Mouse (Mus musculus) liver, embryonic 14.5 days (tissue): ENCODE measurements at regions not wholly inside any gene's neighbourhood (a gene's known extent, or its start where the extent isn't known, plus 50 kb on each side); places are given as distances from the start of the nearest gene placed in this dataset.

ENCODE experiments used
- ATAC-seq: fragments of 200-750 bp; cut with Nextera tagmentation; 2 replicates; pipeline ENCODE4 v1.8.0; 2017; ENCODE audit warnings: moderate number of reproducible peaks, mild to moderate bottlenecking, moderate library complexity; ENCODE audit not compliant: insufficient read depth
- DNase-seq, 3 experiments: peaks; one replicate each; pipeline ENCODE4 v3.0.0-alpha.2; 2012 to 2013; ENCODE audit warnings: low read depth in 3 of 3, low spot score in 3 of 3
- H3K27ac ChIP-seq: fragments of 300-500 bp; sonication (generic); 2 replicates; pipeline ENCODE4 v1.5.1; 2014; ENCODE audit warnings: moderate library complexity, mild to moderate bottlenecking, control low read depth, inconsistent platforms
- H3K27me3 ChIP-seq: fragments of 300-500 bp; sonication (generic); 2 replicates; pipeline ENCODE4 v1.6.1; 2014; ENCODE audit warnings: mild to moderate bottlenecking, low read length, moderate library complexity; ENCODE audit not compliant: control insufficient read depth, insufficient read depth
- H3K36me3 ChIP-seq: fragments of 300-500 bp; sonication (generic); replicated peaks from 2 replicates; pipeline ENCODE4 v1.6.1; 2014; ENCODE audit warnings: low read depth; ENCODE audit not compliant: control insufficient read depth, insufficient read depth
- H3K4me1 ChIP-seq, 2 experiments: fragments of 200-500 bp in 1 of 2; fragments of 300-500 bp in 1 of 2; sonication (generic) in 1 of 2; replicated peaks; 2 replicates each; pipeline ENCODE4 v1.6.1; 2012 to 2014; ENCODE audit warnings: antibody characterized with exemption in 1 of 2, inconsistent platforms in 1 of 2, low read length in 1 of 2; ENCODE audit not compliant: control insufficient read depth in 2 of 2, insufficient read depth in 2 of 2
- H3K4me2 ChIP-seq: fragments of 300-500 bp; sonication (generic); 2 replicates; pipeline ENCODE4 v1.6.1; 2014; ENCODE audit warnings: low read depth, mild to moderate bottlenecking, control low read depth, moderate library complexity
- H3K4me3 ChIP-seq, 2 experiments: fragments of 200-500 bp in 1 of 2; fragments of 300-500 bp in 1 of 2; sonication (generic) in 1 of 2; 2 replicates each; pipeline ENCODE4 v1.5.1; 2012 to 2014; ENCODE audit warnings: low read depth in 2 of 2, low read length in 2 of 2, mild to moderate bottlenecking in 2 of 2, control low read depth in 1 of 2, inconsistent platforms in 1 of 2, moderate library complexity in 1 of 2; ENCODE audit not compliant: insufficient read depth in 1 of 2
- H3K9ac ChIP-seq: fragments of 300-500 bp; sonication (generic); replicated peaks from 2 replicates; pipeline ENCODE4 v1.6.1; 2014; ENCODE audit warnings: mild to moderate bottlenecking, control low read depth, moderate library complexity
- H3K9me3 ChIP-seq: fragments of 300-500 bp; sonication (generic); 2 replicates; pipeline ENCODE4 v1.6.1; 2016; ENCODE audit warnings: low read length, mixed read lengths; ENCODE audit not compliant: control insufficient read depth
- CTCF ChIP-seq: IDR thresholded peaks from 2 replicates; pipeline ENCODE4 v1.5.1; 2016; ENCODE audit warnings: antibody characterized with exemption, low read depth, control low read depth
- EP300 ChIP-seq: IDR thresholded peaks from 2 replicates; pipeline ENCODE4 v1.6.1; 2016; ENCODE audit warnings: antibody characterized with exemption, low read depth
- WGBS: fragments of 180-500 bp; shearing (Covaris S2); extraction: QIAGEN DNeasy Blood & Tissue Kit; methylation state at CpG from one replicate; pipeline ENCODE4 v1.1.7; 2014; ENCODE audit not compliant: insufficient replicate concordance; 5-methylcytosine and 5-hydroxymethylcytosine counted together

DNA sequence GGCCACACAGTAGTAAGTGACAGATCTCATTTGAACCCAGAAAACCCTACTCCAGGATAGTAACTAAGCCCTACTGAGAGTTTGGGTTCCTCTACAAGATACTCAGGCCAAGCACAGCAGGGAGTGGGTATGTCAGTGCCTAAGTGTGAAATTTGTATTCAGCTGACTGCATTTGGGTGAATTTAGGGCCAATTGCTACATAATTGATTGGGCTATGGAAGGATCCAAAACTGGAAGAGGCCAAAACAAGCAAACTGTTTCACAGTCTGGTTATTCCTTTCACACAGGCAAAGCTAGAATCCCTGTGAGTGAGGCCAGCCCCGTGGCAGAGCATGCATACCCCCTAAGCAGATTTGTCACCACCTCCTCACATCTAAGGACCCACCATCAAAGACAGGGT, 221.9 kb upstream of the Gm9747 start:
- DNase-seq (no peak), ATAC-seq (no peak)
- Histone ChIP-seq H3K27ac (no peak overlapping the region), H3K27me3 (no peaks in the 10 kb centered on the region), H3K36me3 (no peaks in the 10 kb centered on the region), H3K9ac (no peak overlapping the region), H3K9me3 (no peaks in the 10 kb centered on the region), H3K4me2 (no peak overlapping the region), H3K4me3 (no peak overlapping the region), H3K4me1 (no peaks in the 10 kb centered on the region)
- WGBS: 38% methylated on average over 1 of the region's 1 CpGs
- no peak for TF ChIP-seq EP300
- TF ChIP-seq CTCF: no peak

DNA sequence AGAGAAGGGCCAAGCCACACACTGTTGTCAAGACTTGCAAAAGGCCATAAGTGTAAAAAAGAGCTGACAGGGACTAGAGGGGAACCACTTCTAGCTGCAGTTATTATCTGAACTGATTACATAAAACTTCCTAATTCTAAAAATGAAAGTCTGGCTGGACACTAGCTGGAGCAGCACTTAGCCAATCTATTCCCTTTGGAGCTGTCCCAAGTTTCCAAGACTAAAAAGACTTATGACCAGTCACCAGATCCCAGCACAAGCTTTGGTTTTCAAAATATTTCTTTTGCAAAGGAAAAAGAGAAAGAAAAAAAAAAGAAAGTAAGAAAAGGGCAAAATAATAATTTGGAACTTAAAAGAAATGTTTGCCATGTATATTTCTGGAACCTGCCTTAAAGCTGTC, 217.6 kb upstream of the Gm9747 start:
- TF ChIP-seq EP300 (no peak), CTCF (no peak)
- Histone ChIP-seq H3K27me3 (no peaks in the 10 kb centered on the region), H3K4me2 (no peak overlapping the region), H3K9me3 (no peaks in the 10 kb centered on the region), H3K9ac (no peak overlapping the region), H3K4me3 (no peak overlapping the region), H3K27ac (no peak overlapping the region), H3K36me3 (no peaks in the 10 kb centered on the region), H3K4me1 (no peaks in the 10 kb centered on the region)
- ATAC-seq: no peak
- DNase-seq: no peak

DNA sequence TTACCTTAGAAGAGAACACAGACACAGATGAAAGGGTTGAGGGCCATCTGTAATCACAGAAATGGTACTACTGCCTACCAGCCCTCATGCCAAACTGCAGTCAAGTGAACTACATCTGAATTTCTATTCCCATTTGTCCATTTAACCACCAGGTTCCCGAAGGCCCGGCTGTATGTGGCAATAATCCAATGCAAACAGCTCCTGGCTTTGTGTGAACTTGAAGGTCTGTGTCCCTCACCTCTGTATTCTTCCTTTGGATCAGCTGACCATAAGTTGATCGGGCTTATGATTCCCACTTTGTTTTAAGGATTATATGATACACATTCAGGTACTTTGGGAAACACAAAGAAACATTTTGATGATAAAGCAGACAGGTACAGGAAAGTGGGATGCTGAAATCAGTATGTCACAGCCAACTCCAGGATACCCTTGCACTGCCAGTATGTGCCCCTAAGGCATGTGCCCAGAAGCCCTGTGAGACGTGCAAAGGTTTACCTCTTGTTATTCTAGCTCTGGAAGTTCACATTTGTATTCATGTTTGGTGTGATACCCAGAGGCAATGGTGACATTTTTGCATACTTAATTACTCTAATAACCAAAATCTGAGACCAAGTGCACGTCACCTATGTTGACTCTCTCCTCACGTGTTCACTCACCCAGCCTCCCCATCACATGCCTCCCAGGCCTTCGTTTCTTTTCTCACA, 214.1 kb upstream of the Gm9747 start:
- TF ChIP-seq CTCF (no peak), EP300 (no peak)
- 47% methylated on average over 7 of the region's 7 CpGs for WGBS
- no peak for DNase-seq
- H3K27me3 ChIP-seq: no peaks in the 10 kb centered on the region
- no peaks in the 10 kb centered on the region for H3K9me3 ChIP-seq
- H3K36me3 ChIP-seq: no peaks in the 10 kb centered on the region
- no peaks in the 10 kb centered on the region for H3K4me1 ChIP-seq
- no peak overlapping the region for H3K4me3 ChIP-seq
- H3K9ac ChIP-seq: no peak overlapping the region
- no peak for ATAC-seq
- H3K27ac ChIP-seq: no peak overlapping the region
- H3K4me2 ChIP-seq: no peak overlapping the region

DNA sequence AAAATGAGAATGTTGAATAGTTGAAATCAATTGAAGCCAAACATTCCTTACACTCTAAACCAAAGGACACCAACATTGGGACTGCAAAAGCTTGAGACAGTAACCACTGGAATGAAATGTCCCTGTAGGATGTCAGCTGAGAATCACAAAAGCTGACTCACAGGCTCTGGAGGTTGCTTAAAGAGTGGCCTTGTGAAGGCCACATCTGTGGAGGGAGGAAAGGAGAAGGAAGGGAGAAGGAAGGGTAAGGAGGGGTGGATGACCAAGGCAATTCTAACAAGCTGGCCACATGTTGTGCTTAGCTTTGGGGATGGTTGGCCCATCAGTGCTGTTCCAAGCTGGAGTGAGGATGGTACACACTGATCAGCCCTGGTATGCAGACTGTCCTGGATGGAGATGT, 205.2 kb upstream of the Gm9747 start:
- H3K4me3 ChIP-seq: no peak overlapping the region
- no peak for TF ChIP-seq EP300
- no peak for TF ChIP-seq CTCF
- H3K27ac ChIP-seq: no peak overlapping the region
- H3K4me1 ChIP-seq: no peaks in the 10 kb centered on the region
- no peak overlapping the region for H3K9ac ChIP-seq
- H3K9me3 ChIP-seq: no peaks in the 10 kb centered on the region
- H3K4me2 ChIP-seq: no peak overlapping the region
- H3K27me3 ChIP-seq: no peaks in the 10 kb centered on the region
- DNase-seq (no peak), ATAC-seq (no peak)
- no peaks in the 10 kb centered on the region for H3K36me3 ChIP-seq

DNA sequence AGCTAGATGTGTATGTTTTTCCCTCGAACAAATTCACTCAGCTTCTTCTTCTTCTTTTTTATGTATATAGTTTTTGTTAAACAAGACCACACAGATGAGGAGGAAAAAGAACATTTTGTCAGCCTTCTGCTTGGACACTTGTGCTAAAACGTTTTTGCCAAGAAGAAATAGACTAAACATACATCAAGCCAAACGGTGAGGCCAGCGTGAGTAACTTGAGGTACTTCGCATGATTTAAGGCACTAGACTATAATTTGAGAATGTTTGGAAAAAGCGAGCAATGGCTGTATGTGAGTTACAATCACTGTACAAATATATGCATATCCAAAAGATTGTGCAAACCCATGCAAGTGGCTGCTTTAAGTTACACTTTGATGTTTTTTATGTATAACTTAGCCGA, 201.8 kb upstream of the Gm9747 start:
- TF ChIP-seq CTCF: no peak
- no peak overlapping the region for H3K4me2 ChIP-seq
- no peaks in the 10 kb centered on the region for H3K27me3 ChIP-seq
- no peaks in the 10 kb centered on the region for H3K4me1 ChIP-seq
- DNase-seq (no peak), ATAC-seq (no peak)
- H3K36me3 ChIP-seq: no peaks in the 10 kb centered on the region
- H3K4me3 ChIP-seq: no peak overlapping the region
- no peak overlapping the region for H3K9ac ChIP-seq
- WGBS: 60% methylated on average over 7 of the region's 7 CpGs
- no peak overlapping the region for H3K27ac ChIP-seq
- no peaks in the 10 kb centered on the region for H3K9me3 ChIP-seq
